Mouse (Mus musculus) CH12.LX (cell line): ENCODE data around the gene Slc7a11. TPM values are rescaled to one million over a fixed set of nuclear protein-coding genes. Genes with fewer than 3 reads are reported as not detected.

ENCODE experiments used
- DNase-seq: peaks from one replicate; pipeline ENCODE4 v3.0.0-alpha.2; 2013; ENCODE audit errors: extremely low read depth
- H3K27ac ChIP-seq: 2 replicates; pipeline ENCODE4 v1.5.1; 2012; ENCODE audit warnings: low read depth, mild to moderate bottlenecking, control low read depth, moderate library complexity; ENCODE audit not compliant: insufficient read depth
- H3K27me3 ChIP-seq: replicated peaks from 2 replicates; pipeline ENCODE3; 2012; ENCODE audit warnings: inconsistent platforms
- H3K36me3 ChIP-seq, 2 experiments: replicated peaks in 1 of 2; 2 replicates each; pipeline versions ENCODE3 to v1.6.1; 2012; ENCODE audit warnings: inconsistent platforms in 1 of 2, low read length in 1 of 2, mild to moderate bottlenecking in 1 of 2, mixed read lengths in 1 of 2, moderate library complexity in 1 of 2; ENCODE audit not compliant: control insufficient read depth in 1 of 2, insufficient read depth in 1 of 2
- H3K4me1 ChIP-seq, 2 experiments: 2 replicates each; pipeline ENCODE4 v1.6.1; 2012; ENCODE audit warnings: inconsistent platforms in 1 of 2, moderate library complexity in 1 of 2; ENCODE audit not compliant: insufficient read depth in 2 of 2, control insufficient read depth in 1 of 2
- H3K4me2 ChIP-seq: 2 replicates; pipeline ENCODE4 v1.6.1; 2012; ENCODE audit warnings: low read depth, mild to moderate bottlenecking, control low read depth; ENCODE audit not compliant: poor library complexity, insufficient read depth, severe bottlenecking
- H3K4me3 ChIP-seq, 3 experiments: fragments of 150-350 bp in 1 of 3; sonication (generic) in 1 of 3; replicated peaks in 1 of 3; 2 replicates each; pipeline versions ENCODE3 to v1.5.1; 2011 to 2012; ENCODE audit warnings: low read depth in 2 of 3, low read length in 2 of 3, mild to moderate bottlenecking in 2 of 3, moderate library complexity in 2 of 3, control low read depth in 1 of 3, improper control_type of control experiment in 1 of 3, inconsistent platforms in 1 of 3, mixed read lengths in 1 of 3; ENCODE audit not compliant: poor library complexity in 1 of 3
- H3K79me2 ChIP-seq: replicated peaks from 2 replicates; pipeline ENCODE4 v1.6.1; 2012; ENCODE audit warnings: mild to moderate bottlenecking, moderate library complexity; ENCODE audit not compliant: control insufficient read depth, poor library complexity, insufficient read depth, severe bottlenecking; ENCODE audit errors: extremely low read depth
- H3K9ac ChIP-seq: 2 replicates; pipeline ENCODE4 v1.6.1; 2012; ENCODE audit warnings: low read depth, mild to moderate bottlenecking, control low read depth, moderate library complexity; ENCODE audit not compliant: insufficient read depth
- H3K9me3 ChIP-seq: replicated peaks from 2 replicates; pipeline ENCODE3; 2012; ENCODE audit warnings: low read length, inconsistent platforms, mixed read lengths
- CHD2 ChIP-seq: IDR thresholded peaks from 2 replicates; pipeline ENCODE4 v1.6.1; 2011; ENCODE audit warnings: low read length, improper control_type of control experiment
- E2F4 ChIP-seq: IDR thresholded peaks from 2 replicates; pipeline ENCODE4 v1.6.1; 2011; ENCODE audit warnings: low read depth, low read length, improper control_type of control experiment; ENCODE audit not compliant: insufficient replicate concordance
- EP300 ChIP-seq: IDR thresholded peaks from 2 replicates; pipeline ENCODE4 v1.6.1; 2011; ENCODE audit warnings: low read length, improper control_type of control experiment
- MAFK ChIP-seq: IDR thresholded peaks from 2 replicates; pipeline ENCODE4 v1.6.1; 2011; ENCODE audit warnings: low read length, improper control_type of control experiment; ENCODE audit not compliant: insufficient replicate concordance
- MAZ ChIP-seq: IDR thresholded peaks from 2 replicates; pipeline ENCODE4 v1.6.1; 2012; ENCODE audit warnings: low read depth, mild to moderate bottlenecking, inconsistent platforms, low read length, improper control_type of control experiment, moderate library complexity
- MYC ChIP-seq: IDR thresholded peaks from 2 replicates; pipeline ENCODE4 v1.6.1; 2011; ENCODE audit warnings: low read depth, mild to moderate bottlenecking, improper control_type of control experiment, low read length
- NELFE ChIP-seq: IDR thresholded peaks from 2 replicates; pipeline ENCODE4 v1.6.1; 2011; ENCODE audit warnings: low read depth, low read length, improper control_type of control experiment
- NRF1 ChIP-seq: IDR thresholded peaks from 2 replicates; pipeline ENCODE4 v1.6.1; 2014; ENCODE audit warnings: low read depth, mild to moderate bottlenecking, inconsistent platforms, low read length, improper control_type of control experiment, moderate library complexity
- PAX5 ChIP-seq: IDR thresholded peaks from 2 replicates; pipeline ENCODE4 v1.6.1; 2012; ENCODE audit warnings: low read length, inconsistent platforms, mixed read lengths
- SIN3A ChIP-seq: IDR thresholded peaks from 2 replicates; pipeline ENCODE4 v1.6.1; 2012; ENCODE audit warnings: low read length, improper control_type of control experiment, inconsistent platforms
- UBTF ChIP-seq: IDR thresholded peaks from 2 replicates; pipeline ENCODE4 v1.6.1; 2012; ENCODE audit warnings: low read depth, mild to moderate bottlenecking, inconsistent platforms, low read length, improper control_type of control experiment, moderate library complexity
- ZKSCAN1 ChIP-seq: IDR thresholded peaks from 2 replicates; pipeline ENCODE4 v1.6.1; 2012; ENCODE audit warnings: low read depth, inconsistent platforms, low read length, improper control_type of control experiment, borderline replicate concordance
- dilution Hi-C: fragments of 300-500 bp; cut with MboI; formaldehyde crosslinking; loops from 2 replicates; pipeline ENCODE4 v1.14.3; 2020; ENCODE audit warnings: low sequenced_read_pairs; ENCODE audit not compliant: extremely low pct_unique_long_range_greater_than_20kb, extremely low pct_ligation_motif_present
- in situ Hi-C: fragments of 300-500 bp; cut with MboI; formaldehyde crosslinking; loops from 3 replicates; pipeline ENCODE4 v1.14.3; 2019; ENCODE audit warnings: low sequenced_read_pairs, low pct_ligation_motif_present, low pct_unique_long_range_greater_than_20kb, mixed read lengths
- polyA plus RNA-seq: library from polyadenylated mRNA; unstranded; fragments of >175 nt; gene quantifications from 2 replicates; pipeline ENCODE4 v1.2.1, GENCODE M21; 2012; ENCODE audit warnings: low read depth; ENCODE audit not compliant: insufficient read length
- total RNA-seq, 2 experiments: library from RNA; depleted of rRNA; stranded (reverse); fragments of 300-350 nt in 1 of 2; fragments of >200 nt in 1 of 2; gene quantifications; 2 replicates each; pipeline ENCODE4 v1.2.3; 2012 to 2014

Slc7a11 gene
- total and polyA plus RNA-seq, 3 experiments: 0.13 to 0.37 TPM; not detected in 1

DNA sequence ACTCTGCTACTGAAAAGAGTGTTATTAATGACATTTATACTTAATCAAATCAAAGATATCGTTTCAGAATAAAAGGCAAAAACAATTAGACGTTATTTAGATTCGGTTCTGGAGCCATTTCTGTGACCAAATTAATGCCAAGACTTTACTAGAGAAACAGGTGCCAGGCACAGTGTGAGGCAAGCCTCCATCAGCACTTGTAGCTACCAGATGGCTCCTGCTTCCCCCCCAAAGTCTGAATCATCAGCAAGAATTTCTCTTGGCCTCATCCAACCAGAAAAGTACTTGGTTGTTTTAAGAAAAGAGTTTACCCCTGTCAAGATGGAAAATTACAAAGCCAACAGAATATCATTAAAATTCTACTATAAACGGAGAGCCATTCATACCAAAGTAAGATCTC lies 173.7 kb downstream of the Slc7a11 start:
- dilution Hi-C loops: no loop called here
- no peaks in the 10 kb centered on the region for H3K27me3 ChIP-seq
- H3K79me2 ChIP-seq: no peaks in the 10 kb centered on the region
- no peak overlapping the region for H3K4me3 ChIP-seq
- H3K4me1 ChIP-seq: no peaks in the 10 kb centered on the region
- TF ChIP-seq MAFK: no peak
- in situ Hi-C loops: no loop called here
- H3K9me3 ChIP-seq: peaks cover 46% of the 10 kb centered on the region
- H3K27ac ChIP-seq: no peak overlapping the region
- H3K4me2 ChIP-seq: no peak overlapping the region
- no peak overlapping the region for H3K9ac ChIP-seq
- H3K36me3 ChIP-seq: no peaks in the 10 kb centered on the region
- no peak for DNase-seq

DNA sequence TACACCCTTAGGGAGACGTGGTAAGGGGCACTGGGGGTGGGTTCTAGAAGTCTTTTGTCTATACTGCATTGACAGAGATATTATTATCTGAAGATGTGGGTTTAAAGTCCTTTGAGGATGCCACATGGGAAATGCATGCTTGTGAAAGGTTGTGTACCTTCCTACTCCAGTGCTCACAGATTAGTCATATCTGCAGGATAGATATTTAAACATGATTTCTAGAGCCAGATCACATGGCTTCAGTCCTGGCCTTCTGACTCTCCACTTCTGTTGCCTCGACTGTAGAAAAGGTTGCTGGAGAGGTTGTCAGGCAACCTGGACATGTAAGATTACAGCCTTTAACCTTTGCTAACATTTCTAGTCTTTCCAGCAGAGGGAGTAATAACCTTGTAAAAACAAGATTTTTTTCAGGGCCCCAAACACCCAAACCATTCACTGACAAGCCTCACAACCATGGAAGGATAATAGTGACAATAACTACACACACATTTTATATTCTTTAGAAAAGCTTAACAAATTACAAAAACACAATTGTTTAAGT lies 180.8 kb downstream of the Slc7a11 start:
- Histone ChIP-seq H3K4me2 (no peak overlapping the region), H3K36me3 (no peaks in the 10 kb centered on the region), H3K27ac (no peak overlapping the region), H3K4me3 (no peak overlapping the region), H3K9ac (no peak overlapping the region), H3K79me2 (no peaks in the 10 kb centered on the region), H3K9me3 (peaks cover 27% of the 10 kb centered on the region), H3K27me3 (no peaks in the 10 kb centered on the region), H3K4me1 (no peaks in the 10 kb centered on the region)
- dilution Hi-C loops (no loop called here), in situ Hi-C loops (no loop called here)
- no peak for DNase-seq
- no peak for TF ChIP-seq SIN3A
- no peak for TF ChIP-seq CHD2
- no peak for TF ChIP-seq MAZ
- TF ChIP-seq MYC: no peak
- no peak for TF ChIP-seq NRF1
- no peak for TF ChIP-seq MAFK
- no peak for TF ChIP-seq ZKSCAN1
- no peak for TF ChIP-seq NELFE

DNA sequence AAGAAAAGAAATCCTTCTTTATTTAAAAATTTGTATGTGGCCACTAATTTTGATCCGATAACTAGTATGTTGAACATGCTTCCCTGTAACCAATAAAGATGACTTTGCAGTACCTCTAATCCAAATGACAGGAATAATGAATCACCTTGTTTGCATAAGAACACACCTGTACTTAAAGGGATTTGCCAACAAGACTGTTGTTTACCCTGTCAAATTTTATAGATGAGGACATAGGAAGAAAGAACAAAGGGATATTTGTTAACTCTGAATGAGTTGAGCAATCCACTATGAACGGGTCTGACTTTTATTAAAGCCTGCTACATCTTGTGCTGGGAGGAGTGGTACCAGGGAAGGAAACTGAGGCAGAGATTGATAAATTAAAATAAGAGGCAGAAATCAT lies 181.3 kb downstream of the Slc7a11 start:
- no peaks in the 10 kb centered on the region for H3K4me1 ChIP-seq
- no peaks in the 10 kb centered on the region for H3K79me2 ChIP-seq
- DNase-seq: no peak
- dilution Hi-C loops: no loop called here
- peaks cover 29% of the 10 kb centered on the region for H3K9me3 ChIP-seq
- H3K27me3 ChIP-seq: no peaks in the 10 kb centered on the region
- TF ChIP-seq E2F4 (no peak), PAX5 (no peak), UBTF (no peak), EP300 (no peak)
- no peak overlapping the region for H3K9ac ChIP-seq
- H3K27ac ChIP-seq: no peak overlapping the region
- H3K4me3 ChIP-seq: no peak overlapping the region
- no peak overlapping the region for H3K4me2 ChIP-seq
- H3K36me3 ChIP-seq: no peaks in the 10 kb centered on the region
- in situ Hi-C loops: no loop called here
